Mouse (Mus musculus): Measurements from ENCODE around the gene Tmem63b. TPM values are rescaled to one million over a fixed set of nuclear protein-coding genes. Genes with fewer than 3 reads are reported as not detected.

Tmem63b gene
- polyA plus RNA-seq, 1 experiment from 2014 or later, result 49.3 TPM

- H3K27ac ChIP-seq (ENCODE audit: low read depth, low read length), result no peak overlapping the region
- DNase-seq (ENCODE audit: low spot score, missing footprints) (no peak), ATAC-seq (ENCODE audit: low FRiP score) (no peak)
- no peaks in the 10 kb centered on the region for H3K27me3 ChIP-seq (ENCODE audit: control insufficient read depth, insufficient read depth, low read length)
- H3K4me2 ChIP-seq, result no peak overlapping the region
- H3K4me1 ChIP-seq (ENCODE audit: control insufficient read depth, insufficient read depth, low read length), result no peaks in the 10 kb centered on the region
- no peaks in the 10 kb centered on the region for H3K9me3 ChIP-seq (ENCODE audit: control insufficient read depth, low read length)
- WGBS, result 57% methylated on average over 3 of the region's 3 CpGs
- no peak overlapping the region for H3K4me3 ChIP-seq (ENCODE audit: low read depth, low read length)
- H3K36me3 ChIP-seq (ENCODE audit: control insufficient read depth, insufficient read depth, low read length), result no peaks in the 10 kb centered on the region
- H3K9ac ChIP-seq (ENCODE audit: low read length), result no peak overlapping the region
These were observed 23.1 kb upstream of the Tmem63b start for GRCm38 (mm10) chr17:45709829-45710228.

- no peaks in the 10 kb centered on the region for H3K4me1 ChIP-seq (ENCODE audit: control insufficient read depth, insufficient read depth, low read length)
- H3K27ac ChIP-seq (ENCODE audit: low read depth, low read length), result no peak overlapping the region
- H3K9ac ChIP-seq (ENCODE audit: low read length), result no peak overlapping the region
- no peak overlapping the region for H3K4me2 ChIP-seq
- H3K4me3 ChIP-seq (ENCODE audit: low read depth, low read length), result no peak overlapping the region
- WGBS, result 84% methylated on average over 8 of the region's 8 CpGs
- H3K27me3 ChIP-seq (ENCODE audit: control insufficient read depth, insufficient read depth, low read length), result no peaks in the 10 kb centered on the region
- no peak for DNase-seq (ENCODE audit: low spot score, missing footprints)
- ATAC-seq (ENCODE audit: low FRiP score), result no peak
- H3K36me3 ChIP-seq (ENCODE audit: control insufficient read depth, insufficient read depth, low read length), result no peaks in the 10 kb centered on the region
- no peaks in the 10 kb centered on the region for H3K9me3 ChIP-seq (ENCODE audit: control insufficient read depth, low read length)
These were observed 21.5 kb upstream of the Tmem63b start for GRCm38 (mm10) chr17:45708179-45708578.

GRCm38 (mm10) chr17:45707376-45707775 is 20.7 kb upstream of the Tmem63b start:
- no peak overlapping the region for H3K9ac ChIP-seq (ENCODE audit: low read length)

GRCm38 (mm10) chr17:45706796-45707195 is 20.1 kb upstream of the Tmem63b start:
- Histone ChIP-seq H3K4me2 (no peak overlapping the region), H3K27me3 (ENCODE audit: control insufficient read depth, insufficient read depth, low read length) (no peaks in the 10 kb centered on the region), H3K9ac (ENCODE audit: low read length) (no peak overlapping the region), H3K9me3 (ENCODE audit: control insufficient read depth, low read length) (no peaks in the 10 kb centered on the region), H3K27ac (ENCODE audit: low read depth, low read length) (no peak overlapping the region), H3K36me3 (ENCODE audit: control insufficient read depth, insufficient read depth, low read length) (no peaks in the 10 kb centered on the region), H3K4me1 (ENCODE audit: control insufficient read depth, insufficient read depth, low read length) (no peaks in the 10 kb centered on the region), H3K4me3 (ENCODE audit: low read depth, low read length) (no peak overlapping the region)
- WGBS, result 81% methylated on average over 5 of the region's 5 CpGs
- ATAC-seq (ENCODE audit: low FRiP score) (no peak), DNase-seq (ENCODE audit: low spot score, missing footprints) (no peak)

More at GRCm38 (mm10) chr17:45707376-45707775, 20.7 kb upstream of the Tmem63b start:
- Histone ChIP-seq H3K36me3 (ENCODE audit: control insufficient read depth, insufficient read depth, low read length) (no peaks in the 10 kb centered on the region), H3K4me2 (no peak overlapping the region), H3K27me3 (ENCODE audit: control insufficient read depth, insufficient read depth, low read length) (no peaks in the 10 kb centered on the region), H3K4me3 (ENCODE audit: low read depth, low read length) (no peak overlapping the region), H3K27ac (ENCODE audit: low read depth, low read length) (no peak overlapping the region), H3K9me3 (ENCODE audit: control insufficient read depth, low read length) (no peaks in the 10 kb centered on the region), H3K4me1 (ENCODE audit: control insufficient read depth, insufficient read depth, low read length) (no peaks in the 10 kb centered on the region)
- WGBS, result 42% methylated on average over 3 of the region's 3 CpGs
- DNase-seq (ENCODE audit: low spot score, missing footprints) (no peak), ATAC-seq (ENCODE audit: low FRiP score) (no peak)

GRCm38 (mm10) chr17:45703187-45703586 is 16.5 kb upstream of the Tmem63b start:
- Histone ChIP-seq H3K36me3 (ENCODE audit: control insufficient read depth, insufficient read depth, low read length) (0 out of 2 replicates have a peak, but pooled peaks cover 4% of the 10 kb centered on the region), H3K9me3 (ENCODE audit: control insufficient read depth, low read length) (no peaks in the 10 kb centered on the region), H3K27me3 (ENCODE audit: control insufficient read depth, insufficient read depth, low read length) (no peaks in the 10 kb centered on the region), H3K4me1 (ENCODE audit: control insufficient read depth, insufficient read depth, low read length) (peaks cover 5% of the 10 kb centered on the region; the same call in 1 of the 2 replicates), H3K9ac (ENCODE audit: low read length) (no peak overlapping the region), H3K4me3 (ENCODE audit: low read depth, low read length) (no peak overlapping the region), H3K27ac (ENCODE audit: low read depth, low read length) (no peak overlapping the region), H3K4me2 (no peak overlapping the region)
- 65% methylated on average over 7 of the region's 7 CpGs for WGBS
- ATAC-seq (ENCODE audit: low FRiP score) (no peak), DNase-seq (ENCODE audit: low spot score, missing footprints) (no peak)

- ATAC-seq (ENCODE audit: low FRiP score) (no peak), DNase-seq (ENCODE audit: low spot score, missing footprints) (peak; percentile 61)
- 51% methylated on average over 4 of the region's 4 CpGs for WGBS
- no peak overlapping the region for H3K9ac ChIP-seq (ENCODE audit: low read length)
- no peaks in the 10 kb centered on the region for H3K9me3 ChIP-seq (ENCODE audit: control insufficient read depth, low read length)
- peaks cover 5% of the 10 kb centered on the region; the same call in 1 of the 2 replicates for H3K4me1 ChIP-seq (ENCODE audit: control insufficient read depth, insufficient read depth, low read length)
- no peak overlapping the region for H3K27ac ChIP-seq (ENCODE audit: low read depth, low read length)
- H3K4me3 ChIP-seq (ENCODE audit: low read depth, low read length), result no peak overlapping the region
- no peaks in the 10 kb centered on the region for H3K27me3 ChIP-seq (ENCODE audit: control insufficient read depth, insufficient read depth, low read length)
- H3K4me2 ChIP-seq, result no peak overlapping the region
- H3K36me3 ChIP-seq (ENCODE audit: control insufficient read depth, insufficient read depth, low read length), result 0 out of 2 replicates have a peak, but pooled peaks cover 4% of the 10 kb centered on the region
These were observed 15.5 kb upstream of the Tmem63b start for GRCm38 (mm10) chr17:45702254-45702653.

GRCm38 (mm10) chr17:45701236-45701591 is 14.5 kb upstream of the Tmem63b start:
- H3K4me1 ChIP-seq (ENCODE audit: control insufficient read depth, insufficient read depth, low read length), result peaks cover 5% of the 10 kb centered on the region; the same call in 1 of the 2 replicates

GRCm38 (mm10) chr17:45700496-45701235 is 14.0 kb upstream of the Tmem63b start:
- Histone ChIP-seq H3K4me3 (ENCODE audit: low read depth, low read length) (no peak overlapping the region), H3K27ac (ENCODE audit: low read depth, low read length) (no peak overlapping the region), H3K36me3 (ENCODE audit: control insufficient read depth, insufficient read depth, low read length) (0 out of 2 replicates have a peak, but pooled peaks cover 4% of the 10 kb centered on the region), H3K9ac (ENCODE audit: low read length) (no peak overlapping the region), H3K4me1 (ENCODE audit: control insufficient read depth, insufficient read depth, low read length) (peaks cover 5% of the 10 kb centered on the region; the same call in 1 of the 2 replicates), H3K4me2 (no peak overlapping the region), H3K27me3 (ENCODE audit: control insufficient read depth, insufficient read depth, low read length) (no peaks in the 10 kb centered on the region), H3K9me3 (ENCODE audit: control insufficient read depth, low read length) (no peaks in the 10 kb centered on the region)
- DNase-seq (ENCODE audit: low spot score, missing footprints) (peak; percentile 77), ATAC-seq (ENCODE audit: low FRiP score) (no peak)
- 41% methylated on average over 9 of the region's 16 CpGs for WGBS

More at GRCm38 (mm10) chr17:45701236-45701591, 14.5 kb upstream of the Tmem63b start:
- no peak overlapping the region for H3K4me3 ChIP-seq (ENCODE audit: low read depth, low read length)
- no peak for ATAC-seq (ENCODE audit: low FRiP score)
- DNase-seq (ENCODE audit: low spot score, missing footprints), result no peak
- H3K9me3 ChIP-seq (ENCODE audit: control insufficient read depth, low read length), result no peaks in the 10 kb centered on the region
- H3K9ac ChIP-seq (ENCODE audit: low read length), result no peak overlapping the region
- peak overlapping the region; percentile 30; the same call in 1 of the 2 replicates for H3K27ac ChIP-seq (ENCODE audit: low read depth, low read length)
- H3K27me3 ChIP-seq (ENCODE audit: control insufficient read depth, insufficient read depth, low read length), result no peaks in the 10 kb centered on the region
- 0 out of 2 replicates have a peak, but pooled peaks cover 4% of the 10 kb centered on the region for H3K36me3 ChIP-seq (ENCODE audit: control insufficient read depth, insufficient read depth, low read length)
- H3K4me2 ChIP-seq, result no peak overlapping the region
- 64% methylated on average over 9 of the region's 9 CpGs for WGBS

GRCm38 (mm10) chr17:45699039-45699740 is 12.5 kb upstream of the Tmem63b start:
- WGBS, result 84% methylated on average over 3 of the region's 3 CpGs
- DNase-seq (ENCODE audit: low spot score, missing footprints), result no peak

More at GRCm38 (mm10) chr17:45699039-45699740, 12.5 kb upstream of the Tmem63b start:
- no peak for ATAC-seq (ENCODE audit: low FRiP score)
- H3K9ac ChIP-seq (ENCODE audit: low read length), result no peak overlapping the region
- no peak overlapping the region for H3K4me2 ChIP-seq
- no peaks in the 10 kb centered on the region for H3K9me3 ChIP-seq (ENCODE audit: control insufficient read depth, low read length)
- no peaks in the 10 kb centered on the region for H3K27me3 ChIP-seq (ENCODE audit: control insufficient read depth, insufficient read depth, low read length)
- H3K36me3 ChIP-seq (ENCODE audit: control insufficient read depth, insufficient read depth, low read length), result 0 out of 2 replicates have a peak, but pooled peaks cover 4% of the 10 kb centered on the region
- peaks cover 5% of the 10 kb centered on the region; the same call in 1 of the 2 replicates for H3K4me1 ChIP-seq (ENCODE audit: control insufficient read depth, insufficient read depth, low read length)
- no peak overlapping the region for H3K4me3 ChIP-seq (ENCODE audit: low read depth, low read length)
- no peak overlapping the region for H3K27ac ChIP-seq (ENCODE audit: low read depth, low read length)

Measured in midbrain, embryonic 11.5 days (tissue).